Mouse (Mus musculus) hindbrain, embryonic 11.5 days (tissue): Measurements from ENCODE around the gene Serp2. TPM values are rescaled to one million over a fixed set of nuclear protein-coding genes. Genes with fewer than 3 reads are reported as not detected.

Source experiments
- ATAC-seq: fragments of 200-750 bp; cut with Nextera tagmentation; 2 replicates; pipeline ENCODE4 v1.8.0; 2017; ENCODE audit warnings: mild to moderate bottlenecking, moderate TSS enrichment, moderate library complexity; ENCODE audit not compliant: low FRiP score
- DNase-seq: peaks from one replicate; pipeline ENCODE4 v3.0.0-alpha.2; 2015; ENCODE audit warnings: low spot score
- H3K27ac ChIP-seq: fragments of 300-500 bp; sonication (generic); 2 replicates; pipeline ENCODE4 v1.5.1; 2014; ENCODE audit warnings: mild to moderate bottlenecking, low read depth, low read length
- H3K27me3 ChIP-seq: fragments of 300-500 bp; sonication (generic); 2 replicates; pipeline ENCODE4 v1.6.1; 2014; ENCODE audit warnings: mild to moderate bottlenecking, low read length, moderate library complexity, mixed read lengths; ENCODE audit not compliant: control insufficient read depth, insufficient read depth
- H3K36me3 ChIP-seq: fragments of 300-500 bp; sonication (generic); 2 replicates; pipeline ENCODE4 v1.6.1; 2014; ENCODE audit warnings: mild to moderate bottlenecking, low read length, moderate library complexity, mixed read lengths; ENCODE audit not compliant: control insufficient read depth, insufficient read depth
- H3K4me1 ChIP-seq: fragments of 300-500 bp; sonication (generic); replicated peaks from 2 replicates; pipeline ENCODE4 v1.6.1; 2014; ENCODE audit warnings: low read length, mixed read lengths; ENCODE audit not compliant: control insufficient read depth, insufficient read depth
- H3K4me2 ChIP-seq: fragments of 300-500 bp; sonication (generic); replicated peaks from 2 replicates; pipeline ENCODE4 v1.6.1; 2014; ENCODE audit warnings: mild to moderate bottlenecking, low read depth, low read length
- H3K4me3 ChIP-seq: fragments of 300-500 bp; sonication (generic); 2 replicates; pipeline ENCODE4 v1.5.1; 2014; ENCODE audit warnings: low read depth, low read length
- H3K9ac ChIP-seq: fragments of 300-500 bp; sonication (generic); 2 replicates; pipeline ENCODE4 v1.6.1; 2014; ENCODE audit warnings: low read depth, low read length
- H3K9me3 ChIP-seq: fragments of 300-500 bp; sonication (generic); 2 replicates; pipeline ENCODE4 v1.6.1; 2016; ENCODE audit warnings: low read length; ENCODE audit not compliant: control insufficient read depth
- WGBS: fragments of 180-500 bp; shearing (Covaris S2); extraction: QIAGEN DNeasy Blood & Tissue Kit; methylation state at CpG from one replicate; pipeline ENCODE4 v1.1.7; 2014; 5-methylcytosine and 5-hydroxymethylcytosine counted together
- polyA plus RNA-seq: library from polyadenylated mRNA; unstranded; fragments of >200 nt; fragmentation: Nextera tagmentation; extraction: Ambion mirVana; gene quantifications from 2 replicates; pipeline ENCODE4 v1.2.1, GENCODE M21; 2014

Gene Serp2
- polyA plus RNA-seq, 1 experiment from 2014 or later: 46.1 TPM

GRCm38 (mm10) chr14:76583985-76584384 lies 27.3 kb upstream of the Serp2 start:
- DNase-seq: no peak
- WGBS: 86% methylated on average over 7 of the region's 7 CpGs
- Histone ChIP-seq H3K9me3 (no peaks in the 10 kb centered on the region), H3K36me3 (no peaks in the 10 kb centered on the region), H3K4me3 (no peak overlapping the region), H3K4me1 (no peaks in the 10 kb centered on the region), H3K27me3 (no peaks in the 10 kb centered on the region), H3K4me2 (no peak overlapping the region), H3K27ac (no peak overlapping the region), H3K9ac (no peak overlapping the region)
- ATAC-seq: no peak

DNA sequence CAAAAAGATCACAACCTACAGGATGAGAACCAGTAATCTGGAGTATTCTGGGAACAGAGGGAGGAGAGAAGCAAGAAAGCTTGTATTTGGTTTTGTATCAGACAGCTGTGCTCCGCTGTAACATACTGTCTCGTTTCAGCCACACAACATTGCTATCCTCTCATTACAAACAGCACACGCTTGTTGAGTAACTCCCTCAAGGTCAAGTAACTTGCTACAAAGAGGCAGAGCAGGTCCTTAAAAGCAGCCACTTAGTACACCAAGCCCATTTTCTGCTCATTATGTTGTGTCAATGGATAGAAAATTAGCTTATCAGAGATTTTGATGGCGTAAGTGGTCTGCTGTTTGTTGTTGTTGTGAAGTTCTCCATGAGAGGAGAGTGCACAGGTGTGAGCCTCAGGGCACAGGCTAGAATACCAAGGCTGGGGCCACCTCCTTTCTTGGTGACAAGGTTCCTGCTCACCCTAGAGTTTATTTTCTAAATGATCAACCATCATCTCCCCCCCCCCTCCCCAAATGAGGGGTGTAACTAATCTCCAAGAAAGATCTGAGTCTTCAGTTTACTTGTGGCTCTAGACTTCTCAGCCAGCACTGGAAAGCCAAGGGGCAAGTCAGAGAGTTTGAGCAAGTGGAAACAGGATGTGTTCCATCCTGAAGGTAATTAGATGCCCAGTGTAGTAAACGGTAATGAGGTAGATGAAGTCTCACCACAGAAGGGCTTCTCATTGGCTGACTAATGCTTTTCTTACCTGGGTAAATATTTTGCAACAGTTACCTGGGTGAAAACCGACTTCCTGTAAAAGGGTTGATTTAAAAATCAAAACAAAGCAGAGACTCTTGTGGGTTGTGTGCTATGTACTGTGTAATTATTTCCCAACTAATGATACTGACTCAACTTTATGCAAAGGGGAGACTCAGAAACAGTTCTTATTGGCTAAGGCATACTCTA lies 25.6 kb upstream of the Serp2 start:
- Histone ChIP-seq H3K9ac (no peak overlapping the region), H3K9me3 (no peaks in the 10 kb centered on the region), H3K4me3 (no peak overlapping the region), H3K27me3 (no peaks in the 10 kb centered on the region), H3K4me2 (no peak overlapping the region), H3K4me1 (no peaks in the 10 kb centered on the region), H3K27ac (no peak overlapping the region), H3K36me3 (no peaks in the 10 kb centered on the region)
- no peak for DNase-seq
- 87% methylated on average over 6 of the region's 6 CpGs for WGBS
- ATAC-seq: no peak

DNA sequence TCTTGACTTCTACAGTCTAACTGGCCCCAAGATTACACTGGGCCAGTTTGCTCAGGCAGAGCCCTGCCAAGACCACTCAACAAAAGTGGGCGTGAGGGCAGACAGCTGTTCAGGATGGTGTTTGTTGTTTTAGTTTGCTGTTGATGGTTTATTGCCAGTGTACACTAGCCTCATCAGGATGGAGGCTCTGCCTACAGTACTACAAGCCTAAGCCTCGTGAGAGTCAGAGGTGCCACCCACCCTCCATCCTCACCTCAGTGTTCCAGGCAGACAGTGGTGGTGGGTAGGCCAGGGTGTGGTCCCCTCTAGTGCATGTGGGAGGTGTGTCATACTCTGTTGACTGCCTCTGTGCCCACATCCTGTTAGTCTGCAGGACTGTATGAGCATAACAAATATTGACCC lies 23.0 kb upstream of the Serp2 start:
- Histone ChIP-seq H3K4me2 (no peak overlapping the region), H3K36me3 (no peaks in the 10 kb centered on the region), H3K9ac (no peak overlapping the region), H3K27ac (no peak overlapping the region), H3K27me3 (no peaks in the 10 kb centered on the region), H3K9me3 (no peaks in the 10 kb centered on the region), H3K4me1 (no peaks in the 10 kb centered on the region), H3K4me3 (no peak overlapping the region)
- ATAC-seq (no peak), DNase-seq (no peak)
- 87% methylated on average over 2 of the region's 2 CpGs for WGBS

GRCm38 (mm10) chr14:76577840-76578239 lies 21.2 kb upstream of the Serp2 start:
- H3K9ac ChIP-seq: no peak overlapping the region
- no peaks in the 10 kb centered on the region for H3K27me3 ChIP-seq
- WGBS: 74% methylated on average over 2 of the region's 2 CpGs
- DNase-seq (no peak), ATAC-seq (no peak)
- no peaks in the 10 kb centered on the region for H3K36me3 ChIP-seq
- H3K4me3 ChIP-seq: no peak overlapping the region
- H3K27ac ChIP-seq: no peak overlapping the region
- H3K4me2 ChIP-seq: no peak overlapping the region
- H3K9me3 ChIP-seq: no peaks in the 10 kb centered on the region
- H3K4me1 ChIP-seq: no peaks in the 10 kb centered on the region

- Histone ChIP-seq H3K27me3 (no peaks in the 10 kb centered on the region), H3K4me1 (no peaks in the 10 kb centered on the region), H3K4me3 (no peak overlapping the region), H3K9ac (no peak overlapping the region), H3K9me3 (no peaks in the 10 kb centered on the region), H3K4me2 (no peak overlapping the region), H3K27ac (no peak overlapping the region), H3K36me3 (no peaks in the 10 kb centered on the region)
- 91% methylated on average over 7 of the region's 7 CpGs for WGBS
- DNase-seq: no peak
- ATAC-seq: no peak
Measured at GRCm38 (mm10) chr14:76570292-76570691, 13.6 kb upstream of the Serp2 start.

- WGBS: 68% methylated on average over 9 of the region's 9 CpGs
- H3K9me3 ChIP-seq: no peaks in the 10 kb centered on the region
- no peaks in the 10 kb centered on the region for H3K36me3 ChIP-seq
- H3K9ac ChIP-seq: no peak overlapping the region
- no peak for DNase-seq
- no peaks in the 10 kb centered on the region for H3K27me3 ChIP-seq
- no peak overlapping the region for H3K27ac ChIP-seq
- no peak overlapping the region for H3K4me3 ChIP-seq
- ATAC-seq: no peak
- no peak overlapping the region for H3K4me2 ChIP-seq
- no peaks in the 10 kb centered on the region for H3K4me1 ChIP-seq
Measured at GRCm38 (mm10) chr14:76569271-76569961, 12.7 kb upstream of the Serp2 start.

DNA sequence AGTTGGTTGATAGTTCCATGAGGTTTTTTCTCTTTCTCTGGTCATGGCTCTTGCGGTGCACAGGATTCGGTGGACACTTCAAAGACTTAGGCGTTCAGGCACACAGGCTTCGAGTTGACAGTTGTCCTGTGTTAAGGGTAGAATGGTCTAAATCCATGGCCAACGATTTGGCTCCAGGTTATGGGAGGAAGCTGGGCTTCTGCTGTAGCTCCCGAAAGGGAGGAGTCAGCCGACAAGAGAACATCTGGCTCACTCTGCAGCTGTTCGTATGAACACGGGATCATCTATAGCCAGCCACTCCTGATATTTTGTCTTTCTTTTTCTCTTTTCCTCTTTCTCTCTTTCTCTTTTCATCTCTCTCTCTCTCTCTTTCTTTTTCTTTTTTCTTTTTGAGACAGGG lies 11.9 kb upstream of the Serp2 start:
- Histone ChIP-seq H3K27ac (no peak overlapping the region), H3K36me3 (no peaks in the 10 kb centered on the region), H3K9ac (no peak overlapping the region), H3K9me3 (no peaks in the 10 kb centered on the region), H3K4me3 (no peak overlapping the region), H3K4me2 (no peak overlapping the region), H3K4me1 (no peaks in the 10 kb centered on the region), H3K27me3 (no peaks in the 10 kb centered on the region)
- no peak for ATAC-seq
- 82% methylated on average over 9 of the region's 9 CpGs for WGBS
- DNase-seq: no peak

GRCm38 (mm10) chr14:76567280-76567679 lies 10.6 kb upstream of the Serp2 start:
- ATAC-seq: no peak
- no peaks in the 10 kb centered on the region for H3K9me3 ChIP-seq
- H3K27me3 ChIP-seq: no peaks in the 10 kb centered on the region
- no peaks in the 10 kb centered on the region for H3K36me3 ChIP-seq
- no peaks in the 10 kb centered on the region for H3K4me1 ChIP-seq
- no peak overlapping the region for H3K27ac ChIP-seq
- H3K9ac ChIP-seq: no peak overlapping the region
- DNase-seq: no peak
- no peak overlapping the region for H3K4me3 ChIP-seq
- H3K4me2 ChIP-seq: no peak overlapping the region
- WGBS: 53% methylated on average over 1 of the region's 1 CpGs

GRCm38 (mm10) chr14:76566711-76567110 lies 10.0 kb upstream of the Serp2 start:
- no peak overlapping the region for H3K4me2 ChIP-seq
- H3K27me3 ChIP-seq: no peaks in the 10 kb centered on the region
- ATAC-seq (no peak), DNase-seq (no peak)
- H3K36me3 ChIP-seq: no peaks in the 10 kb centered on the region
- WGBS: 82% methylated on average over 8 of the region's 8 CpGs
- no peaks in the 10 kb centered on the region for H3K4me1 ChIP-seq
- H3K4me3 ChIP-seq: no peak overlapping the region
- H3K27ac ChIP-seq: no peak overlapping the region
- no peak overlapping the region for H3K9ac ChIP-seq
- H3K9me3 ChIP-seq: no peaks in the 10 kb centered on the region
